Mouse (Mus musculus) adrenal gland, postnatal 4 days (tissue): ENCODE results near the gene Ralb. TPM values are rescaled to one million over a fixed set of nuclear protein-coding genes. Genes with fewer than 3 reads are reported as not detected.

Source experiments
- DNase-seq, 2 experiments: peaks; one replicate each; pipeline ENCODE4 v3.0.0; 2021 to 2022; ENCODE audit warnings: low spot score in 2 of 2, mixed read lengths in 2 of 2
- total RNA-seq, 2 experiments: library from RNA; stranded (reverse); gene quantifications; 2 replicates each; pipeline ENCODE4 v1.2.3; 2021

Gene Ralb
- total RNA-seq, 2 experiments from 2014 or later: 69.3 to 76.0 TPM

GRCm38 (mm10) chr1:119495396-119495775 lies 9.2 kb downstream of the Ralb start:
- DNase-seq: no peak

- no peak for DNase-seq
Observed at GRCm38 (mm10) chr1:119494712-119495395, 9.7 kb downstream of the Ralb start.

- DNase-seq: no peak
Observed at GRCm38 (mm10) chr1:119494024-119494711, 10.4 kb downstream of the Ralb start.

- DNase-seq: no peak
Observed at GRCm38 (mm10) chr1:119492505-119492904, 12.1 kb downstream of the Ralb start.

- DNase-seq: peak; percentile 58 to 76
Observed at GRCm38 (mm10) chr1:119492097-119492496, 12.5 kb downstream of the Ralb start.

GRCm38 (mm10) chr1:119490765-119491164 lies 13.8 kb downstream of the Ralb start:
- DNase-seq: no peak

- DNase-seq: no peak
Observed at GRCm38 (mm10) chr1:119487917-119488590, 16.5 kb downstream of the Ralb start.

- DNase-seq: no peak
Observed at GRCm38 (mm10) chr1:119485825-119486224, 18.8 kb downstream of the Ralb start.

GRCm38 (mm10) chr1:119484457-119484856 lies 20.1 kb downstream of the Ralb start:
- no peak for DNase-seq

- no peak for DNase-seq
Observed at GRCm38 (mm10) chr1:119482891-119483290, 21.7 kb downstream of the Ralb start.

GRCm38 (mm10) chr1:119481205-119481932 lies 23.2 kb downstream of the Ralb start:
- no peak for DNase-seq

GRCm38 (mm10) chr1:119480678-119481077 lies 23.9 kb downstream of the Ralb start:
- DNase-seq: no peak

GRCm38 (mm10) chr1:119479641-119480040 lies 25.0 kb downstream of the Ralb start:
- no peak for DNase-seq

- no peak for DNase-seq
Observed at GRCm38 (mm10) chr1:119476905-119477353, 27.7 kb downstream of the Ralb start.

GRCm38 (mm10) chr1:119474671-119475070 lies 29.9 kb downstream of the Ralb start:
- DNase-seq: no peak

- no peak for DNase-seq
Observed at GRCm38 (mm10) chr1:119472648-119473047, 31.9 kb downstream of the Ralb start.

- no peak for DNase-seq
Observed at GRCm38 (mm10) chr1:119471793-119472396, 32.7 kb downstream of the Ralb start.

- DNase-seq: peak in 1 of 2 experiments; percentile 13
Observed at GRCm38 (mm10) chr1:119463386-119463785, 41.2 kb downstream of the Ralb start.

GRCm38 (mm10) chr1:119460062-119460461 lies 44.5 kb downstream of the Ralb start:
- DNase-seq: no peak

- DNase-seq: peak in 1 of 2 experiments; percentile 34
Observed at GRCm38 (mm10) chr1:119457993-119458605, 46.5 kb downstream of the Ralb start.

- DNase-seq: no peak
Observed at GRCm38 (mm10) chr1:119457528-119457855, 47.1 kb downstream of the Ralb start.
